Mouse (Mus musculus) limb, embryonic 11.5 days (tissue): ENCODE data around the gene Galnt17. TPM values are rescaled to one million over a fixed set of nuclear protein-coding genes. Genes with fewer than 3 reads are reported as not detected.

Experiments
- ATAC-seq: fragments of 200-750 bp; cut with Nextera tagmentation; 2 replicates; pipeline ENCODE4 v1.8.0; 2017; ENCODE audit warnings: low read depth; ENCODE audit not compliant: insufficient number of reproducible peaks, low FRiP score, low TSS enrichment
- DNase-seq: peaks from one replicate; pipeline ENCODE4 v3.0.0-alpha.2; 2015; ENCODE audit warnings: low spot score
- H3K27ac ChIP-seq: fragments of 300-500 bp; sonication (generic); replicated peaks from 2 replicates; pipeline ENCODE4 v1.5.1; 2014; ENCODE audit warnings: low read depth, mild to moderate bottlenecking, low read length
- H3K27me3 ChIP-seq: fragments of 300-500 bp; sonication (generic); 2 replicates; pipeline ENCODE4 v1.6.1; 2014; ENCODE audit warnings: mild to moderate bottlenecking, low read length, mixed read lengths; ENCODE audit not compliant: control insufficient read depth, insufficient read depth
- H3K36me3 ChIP-seq: fragments of 300-500 bp; sonication (generic); 2 replicates; pipeline ENCODE4 v1.6.1; 2014; ENCODE audit warnings: mild to moderate bottlenecking, low read length, moderate library complexity, mixed read lengths; ENCODE audit not compliant: control insufficient read depth, insufficient read depth
- H3K4me1 ChIP-seq: fragments of 300-500 bp; sonication (generic); 2 replicates; pipeline ENCODE4 v1.6.1; 2014; ENCODE audit warnings: low read length, mixed read lengths; ENCODE audit not compliant: control insufficient read depth, insufficient read depth
- H3K4me2 ChIP-seq: fragments of 300-500 bp; sonication (generic); 2 replicates; pipeline ENCODE4 v1.6.1; 2014; ENCODE audit warnings: low read depth, mild to moderate bottlenecking, moderate library complexity; ENCODE audit not compliant: severe bottlenecking
- H3K4me3 ChIP-seq: fragments of 300-500 bp; sonication (generic); 2 replicates; pipeline ENCODE4 v1.5.1; 2014; ENCODE audit warnings: low read depth, low read length
- H3K9ac ChIP-seq: fragments of 300-500 bp; sonication (generic); 2 replicates; pipeline ENCODE4 v1.6.1; 2014; ENCODE audit warnings: mild to moderate bottlenecking, low read length
- H3K9me3 ChIP-seq: fragments of 300-500 bp; sonication (generic); 2 replicates; pipeline ENCODE4 v1.6.1; 2016; ENCODE audit warnings: low read length; ENCODE audit not compliant: control insufficient read depth
- WGBS: fragments of 180-500 bp; shearing (Covaris S2); extraction: QIAGEN DNeasy Blood & Tissue Kit; methylation state at CpG from one replicate; pipeline ENCODE4 v1.1.7; 2014; 5-methylcytosine and 5-hydroxymethylcytosine counted together
- polyA plus RNA-seq: library from polyadenylated mRNA; unstranded; fragments of >200 nt; fragmentation: Nextera tagmentation; extraction: Ambion mirVana; gene quantifications from 2 replicates; pipeline ENCODE4 v1.2.1, GENCODE M21; 2014

The Galnt17 gene
- polyA plus RNA-seq, result 1.0 and 1.1 TPM in 2 replicates

GRCm38 (mm10) chr5:131308397-131308796 is at the start of gene Galnt17:
Gene Galnt17 (minus strand): TSS chr5:131308497.
- Histone ChIP-seq H3K9me3 (no peaks in the 10 kb centered on the region), H3K36me3 (no peaks in the 10 kb centered on the region), H3K27ac (no peak within 1 kb of the TSS), H3K9ac (peak within 1 kb of the TSS; percentile 66), H3K4me3 (peak within 1 kb of the TSS; percentile 67), H3K27me3 (peaks cover 17% of the 10 kb centered on the region), H3K4me2 (peak within 1 kb of the TSS; percentile 98), H3K4me1 (no peaks in the 10 kb centered on the region; the same call in none of the 2 replicates)
- WGBS, result 49% methylated on average over 3 of the region's 3 CpGs
- DNase-seq, result no peak
- no peak for ATAC-seq

- H3K4me3 ChIP-seq, result no peak overlapping the region
- ATAC-seq (no peak), DNase-seq (no peak)
- no peaks in the 10 kb centered on the region for H3K36me3 ChIP-seq
- H3K4me2 ChIP-seq, result no peak overlapping the region
- no peaks in the 10 kb centered on the region for H3K9me3 ChIP-seq
- no peak overlapping the region for H3K9ac ChIP-seq
- WGBS, result 78% methylated on average over 8 of the region's 8 CpGs
- no peaks in the 10 kb centered on the region for H3K4me1 ChIP-seq
- H3K27ac ChIP-seq, result no peak overlapping the region
- no peaks in the 10 kb centered on the region for H3K27me3 ChIP-seq
Measured at GRCm38 (mm10) chr5:131334536-131334935, 26.2 kb upstream of the Galnt17 start.

DNA sequence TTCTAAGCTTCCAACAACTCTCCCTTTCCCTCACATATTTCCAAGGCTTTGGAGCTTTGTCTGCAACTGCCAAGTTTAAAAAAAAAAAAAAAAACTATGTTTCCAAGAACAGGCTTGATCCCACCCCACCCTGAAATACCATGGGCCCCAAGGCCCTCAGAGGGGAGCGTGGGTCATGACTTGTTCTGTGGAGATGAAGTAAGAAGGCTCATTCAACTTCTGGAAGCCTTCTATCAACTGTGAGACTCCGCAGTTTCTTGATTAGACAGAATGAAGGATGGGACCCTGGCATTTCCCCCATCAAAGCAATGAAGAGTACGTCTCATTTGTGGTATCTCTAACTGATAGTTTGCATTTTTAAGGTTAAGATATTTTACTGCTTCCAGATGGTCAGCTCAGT is 13.0 kb upstream of the Galnt17 start:
- ATAC-seq (no peak), DNase-seq (no peak)
- H3K36me3 ChIP-seq, result no peaks in the 10 kb centered on the region
- no peak overlapping the region for H3K4me3 ChIP-seq
- no peak overlapping the region for H3K4me2 ChIP-seq
- 36% methylated on average over 3 of the region's 3 CpGs for WGBS
- H3K9me3 ChIP-seq, result no peaks in the 10 kb centered on the region
- H3K27ac ChIP-seq, result no peak overlapping the region
- H3K9ac ChIP-seq, result no peak overlapping the region
- H3K4me1 ChIP-seq, result peaks cover 3% of the 10 kb centered on the region; the same call in 1 of the 2 replicates
- H3K27me3 ChIP-seq, result no peaks in the 10 kb centered on the region

DNA sequence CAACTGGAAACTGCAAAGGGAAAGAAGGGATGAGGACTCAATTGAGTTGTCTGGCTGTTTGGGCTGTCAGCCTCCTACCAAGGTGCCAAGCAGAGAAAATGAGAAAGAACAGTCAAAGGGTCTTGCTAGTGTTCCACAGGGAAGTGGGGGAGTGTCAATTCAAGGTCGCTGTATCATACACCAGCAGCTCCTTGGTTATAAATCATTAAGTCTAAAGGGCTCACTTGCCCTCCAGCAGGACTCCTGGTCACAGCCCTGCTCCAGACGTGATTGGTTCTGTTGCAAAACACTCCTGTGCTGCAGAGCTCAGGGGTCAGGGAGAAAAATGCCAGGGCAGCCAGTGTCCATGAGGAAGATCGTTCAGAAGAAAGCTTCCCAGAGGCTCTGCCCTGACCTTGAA is 11.3 kb upstream of the Galnt17 start:
- ATAC-seq (no peak), DNase-seq (no peak)
- Histone ChIP-seq H3K27me3 (no peaks in the 10 kb centered on the region), H3K4me1 (peaks cover 3% of the 10 kb centered on the region; the same call in 1 of the 2 replicates), H3K4me3 (no peak overlapping the region), H3K9me3 (no peaks in the 10 kb centered on the region), H3K27ac (no peak overlapping the region), H3K4me2 (no peak overlapping the region), H3K9ac (no peak overlapping the region; the same call in 1 of the 2 replicates), H3K36me3 (no peaks in the 10 kb centered on the region)
- WGBS, result 12% methylated on average over 3 of the region's 3 CpGs

GRCm38 (mm10) chr5:131319141-131319540 is 10.8 kb upstream of the Galnt17 start:
- no peaks in the 10 kb centered on the region for H3K27me3 ChIP-seq
- H3K9me3 ChIP-seq, result no peaks in the 10 kb centered on the region
- no peak for DNase-seq
- H3K9ac ChIP-seq, result no peak overlapping the region
- no peak overlapping the region for H3K4me2 ChIP-seq
- H3K36me3 ChIP-seq, result no peaks in the 10 kb centered on the region
- no peak overlapping the region for H3K27ac ChIP-seq
- H3K4me3 ChIP-seq, result no peak overlapping the region
- peaks cover 3% of the 10 kb centered on the region; the same call in 1 of the 2 replicates for H3K4me1 ChIP-seq
- 22% methylated on average over 2 of the region's 2 CpGs for WGBS
- no peak for ATAC-seq

DNA sequence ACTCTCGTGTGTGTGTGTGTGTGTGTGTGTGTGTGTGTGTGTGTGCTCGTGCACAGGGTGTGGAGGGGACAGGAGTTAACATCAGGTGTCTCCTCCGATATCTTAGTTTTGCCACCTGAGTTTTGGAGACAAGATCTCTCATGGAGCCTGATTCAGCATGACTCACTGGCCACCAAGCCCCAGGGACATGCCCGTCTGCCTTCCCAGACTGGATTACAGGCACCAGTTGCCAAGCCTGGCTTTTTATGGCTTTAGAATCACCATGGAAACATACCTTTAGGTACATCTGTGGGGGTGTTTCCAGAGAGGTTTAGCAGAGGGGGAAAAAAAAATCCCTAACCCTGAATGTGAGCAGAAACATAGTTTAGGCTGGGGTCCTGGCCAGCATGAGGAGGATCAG is 6.7 kb upstream of the Galnt17 start:
- DNase-seq (no peak), ATAC-seq (no peak)
- Histone ChIP-seq H3K4me3 (no peak overlapping the region), H3K36me3 (no peaks in the 10 kb centered on the region), H3K9me3 (no peaks in the 10 kb centered on the region), H3K4me2 (no peak overlapping the region), H3K27ac (no peak overlapping the region), H3K4me1 (peaks cover 3% of the 10 kb centered on the region; the same call in 1 of the 2 replicates), H3K27me3 (no peaks in the 10 kb centered on the region), H3K9ac (no peak overlapping the region)
- WGBS, result 71% methylated on average over 4 of the region's 4 CpGs

DNA sequence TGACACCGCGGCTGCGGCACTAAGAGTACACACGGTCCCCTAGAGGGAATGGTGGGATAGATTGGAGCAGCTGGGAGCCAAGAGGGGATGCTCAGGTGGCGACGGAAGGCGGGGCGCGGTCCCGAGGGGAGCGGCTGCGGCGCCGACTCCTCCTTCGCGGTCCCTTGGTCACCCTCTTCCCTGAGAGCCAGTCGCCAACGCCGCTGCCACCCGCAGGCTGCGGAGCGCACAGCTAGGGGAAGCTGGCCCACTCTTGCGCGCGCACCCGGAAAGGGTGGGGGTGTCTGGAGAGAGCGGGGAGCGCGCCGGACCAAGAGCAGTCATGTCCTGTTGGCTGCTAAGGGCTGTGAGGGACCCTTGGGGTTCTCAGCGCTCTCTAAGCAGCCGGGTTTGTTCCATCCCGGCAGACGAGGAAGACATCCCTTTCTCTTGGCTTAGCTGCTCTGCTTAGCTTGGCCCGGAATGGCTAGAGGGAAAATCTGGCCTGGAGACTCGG is 593 bp downstream of the Galnt17 start:
- Histone ChIP-seq H3K9ac (peak overlapping the region; percentile 66), H3K36me3 (no peaks in the 10 kb centered on the region), H3K4me3 (peak overlapping the region; percentile 67), H3K4me2 (peak overlapping the region; percentile 98), H3K4me1 (no peaks in the 10 kb centered on the region; the same call in none of the 2 replicates), H3K9me3 (no peaks in the 10 kb centered on the region), H3K27ac (no peak overlapping the region), H3K27me3 (peaks cover 17% of the 10 kb centered on the region)
- DNase-seq (peak; percentile 90), ATAC-seq (peak; percentile 81)
- 0% methylated on average over 36 of the region's 36 CpGs for WGBS

DNA sequence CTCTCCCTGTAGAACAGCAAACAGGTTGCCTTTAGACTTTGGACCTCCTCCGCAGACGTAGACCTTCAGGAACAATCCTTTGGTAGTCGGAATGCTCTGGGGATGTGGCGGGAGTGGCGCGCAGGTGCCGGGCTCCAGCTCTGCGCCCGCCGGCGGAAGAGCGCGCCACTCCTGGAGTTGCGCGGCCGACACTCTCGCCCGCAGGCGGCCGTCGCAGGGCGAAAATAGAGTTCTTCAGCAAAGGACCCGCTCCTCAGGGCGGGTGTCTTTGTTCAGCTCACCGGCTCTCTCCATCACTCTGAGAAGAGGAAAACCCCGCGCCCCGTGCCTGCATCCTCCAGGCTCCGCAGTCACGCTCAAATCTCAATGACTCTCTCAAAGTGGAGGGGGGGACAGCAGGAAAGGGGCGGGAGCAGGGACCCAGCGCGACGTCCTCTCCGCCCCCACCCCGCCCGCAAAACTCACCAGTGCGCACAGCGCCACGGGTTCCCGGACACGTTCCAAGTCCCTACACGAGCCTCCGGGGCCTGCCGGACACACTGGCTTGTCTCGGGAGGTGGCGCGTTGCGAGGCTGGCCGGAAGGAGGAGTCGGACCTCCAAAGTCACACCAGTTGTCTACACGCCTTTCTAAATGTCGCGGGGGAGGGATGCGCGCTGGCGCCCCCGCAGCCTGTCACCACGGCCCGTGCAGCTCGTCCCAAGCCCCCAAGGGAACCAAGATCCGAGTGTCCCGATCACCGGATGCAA is 1.2 kb downstream of the Galnt17 start:
- ATAC-seq (peak; percentile 71; the same call in 1 of the 2 replicates), DNase-seq (peak; percentile 64)
- Histone ChIP-seq H3K36me3 (no peaks in the 10 kb centered on the region), H3K4me1 (no peaks in the 10 kb centered on the region; the same call in none of the 2 replicates), H3K27me3 (peaks cover 17% of the 10 kb centered on the region), H3K27ac (no peak overlapping the region), H3K4me2 (peak overlapping the region; percentile 98), H3K9me3 (no peaks in the 10 kb centered on the region), H3K9ac (peak overlapping the region; percentile 66), H3K4me3 (peak overlapping the region; percentile 67)
- under 1% methylated on average over 62 of the region's 64 CpGs for WGBS
